Mouse (Mus musculus): ENCODE measurements at regions not wholly inside any gene's neighbourhood (a gene's known extent, or its start where the extent isn't known, plus 50 kb on each side); places are given as distances from the start of the nearest gene placed in this dataset.

DNA sequence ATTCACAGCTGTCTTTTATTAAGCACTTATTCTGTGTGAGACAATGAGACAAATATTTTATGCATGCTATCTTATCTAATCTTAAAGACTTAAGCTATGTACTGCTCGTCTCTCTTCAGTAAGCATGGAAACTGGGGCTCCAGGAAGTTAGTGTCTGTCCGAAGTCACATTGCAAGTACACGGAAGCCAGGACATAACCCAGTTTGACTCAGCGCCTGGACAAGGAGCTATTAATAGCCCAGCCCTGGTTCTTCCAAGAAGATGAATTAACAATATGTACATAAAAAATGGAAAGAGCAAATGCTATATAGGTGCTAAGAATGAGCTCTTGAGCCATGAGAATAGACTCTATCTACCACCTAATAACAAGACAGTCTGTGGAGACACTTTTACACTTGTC lies 85.2 kb upstream of the Col24a1 start:
- no peak for DNase-seq (ENCODE audit: low spot score in 2 of 2)

DNA sequence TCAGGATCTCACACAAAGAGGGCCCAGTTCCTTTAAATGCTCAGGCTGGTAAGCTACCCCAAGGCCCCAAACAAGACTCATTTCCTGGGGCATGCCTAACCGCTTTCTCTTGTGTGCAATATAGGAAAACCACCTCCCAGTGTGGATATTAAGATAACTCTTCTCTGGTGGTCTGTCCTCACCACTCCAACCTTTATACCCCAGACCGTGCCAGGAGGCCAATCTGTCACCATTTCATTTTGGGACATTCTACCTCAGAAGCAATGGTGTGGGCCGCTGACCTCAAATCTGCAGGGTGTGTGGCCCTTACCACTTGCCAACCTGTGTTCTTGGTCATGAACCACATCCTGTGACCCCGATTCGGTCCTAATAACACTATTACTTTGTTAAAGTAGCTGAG lies 82.1 kb upstream of the Col24a1 start:
- DNase-seq (ENCODE audit: low spot score in 2 of 2): no peak

DNA sequence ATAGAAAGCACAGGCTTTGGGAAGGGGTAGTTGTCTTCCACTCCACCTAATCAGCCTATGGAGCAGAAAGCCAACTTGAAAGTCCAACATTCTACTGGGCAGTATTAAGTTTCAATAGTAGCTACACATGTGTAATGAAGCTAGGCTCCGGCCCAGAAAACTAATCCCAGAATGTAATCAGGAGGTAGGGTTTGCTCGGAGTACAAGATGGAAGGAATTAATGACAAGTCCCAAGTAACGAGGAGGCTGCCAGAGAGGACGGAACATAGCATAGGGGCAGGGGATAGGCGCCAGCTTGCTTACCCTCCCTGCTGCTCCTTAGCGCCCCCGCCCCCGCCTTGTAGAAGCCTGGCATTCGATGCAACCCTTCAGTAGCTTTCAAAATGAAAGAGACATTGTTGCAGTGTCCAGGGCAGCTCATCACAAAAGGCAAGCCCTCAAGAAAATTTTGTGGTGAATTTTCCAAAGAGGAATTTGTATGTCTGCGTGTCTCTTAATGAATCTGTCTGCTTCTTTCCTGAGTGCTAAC lies 75.2 kb upstream of the Col24a1 start:
- DNase-seq (ENCODE audit: low spot score in 2 of 2): no peak

DNA sequence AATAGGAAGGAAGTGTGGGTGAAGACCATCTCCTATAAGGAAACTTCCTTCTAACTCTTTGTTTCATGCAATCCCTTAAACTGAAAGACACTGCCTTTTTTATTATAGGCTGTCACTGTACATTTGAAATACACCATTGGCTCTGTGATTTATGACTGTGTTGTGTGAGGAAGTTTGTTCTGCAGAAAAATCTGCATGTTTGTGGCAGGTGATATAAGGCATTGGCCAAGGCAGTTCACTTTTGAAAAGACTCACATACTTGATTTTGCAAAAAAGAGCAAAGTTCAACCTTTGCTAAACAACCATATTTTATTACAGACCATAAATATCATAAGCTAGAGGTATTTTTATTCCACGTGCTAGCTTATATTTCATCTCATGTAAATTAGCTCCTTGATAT lies 69.3 kb upstream of the Col24a1 start:
- DNase-seq (ENCODE audit: low spot score in 2 of 2): no peak

DNA sequence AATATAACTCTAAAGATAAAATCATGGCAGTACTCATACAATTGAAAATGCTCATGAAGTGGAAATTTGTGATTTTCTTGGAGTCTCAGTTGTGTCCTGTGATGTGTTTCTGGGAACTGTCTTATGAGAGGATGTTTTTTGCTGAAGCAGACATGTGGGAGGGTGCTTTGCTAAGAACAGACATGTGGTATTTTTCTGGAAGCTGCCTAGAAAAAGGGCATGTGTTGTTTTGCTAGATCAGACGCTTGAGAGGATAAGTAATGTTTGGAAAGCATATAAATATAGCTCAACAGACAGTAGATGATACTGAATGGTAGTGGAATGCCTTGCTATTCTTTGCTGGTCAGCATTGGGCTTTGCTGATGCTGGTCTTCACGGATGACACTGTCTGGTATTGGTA lies 68.2 kb upstream of the Col24a1 start:
- peak in 1 of 2 experiments; percentile 6 for DNase-seq (ENCODE audit: low spot score in 2 of 2)

DNA sequence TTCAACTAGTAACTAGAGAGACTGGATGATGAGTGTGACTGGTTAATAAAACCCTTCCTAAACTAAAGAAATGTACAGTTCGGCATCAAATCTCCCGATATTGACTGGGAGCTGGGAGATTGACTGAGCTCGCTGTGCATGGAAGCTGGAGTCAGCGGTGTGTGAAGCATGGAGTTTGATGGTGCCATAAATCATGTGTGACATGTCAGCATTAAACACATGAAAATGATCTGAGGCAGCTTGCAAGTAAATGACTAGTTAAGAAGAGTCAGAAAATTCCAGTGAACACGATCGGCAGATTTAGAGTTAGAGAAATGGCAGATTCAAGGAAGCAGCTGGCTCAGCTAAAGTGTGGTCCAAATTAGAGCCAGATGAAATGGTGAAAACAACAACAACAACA lies 61.6 kb upstream of the Col24a1 start:
- DNase-seq (ENCODE audit: low spot score in 2 of 2): no peak

DNA sequence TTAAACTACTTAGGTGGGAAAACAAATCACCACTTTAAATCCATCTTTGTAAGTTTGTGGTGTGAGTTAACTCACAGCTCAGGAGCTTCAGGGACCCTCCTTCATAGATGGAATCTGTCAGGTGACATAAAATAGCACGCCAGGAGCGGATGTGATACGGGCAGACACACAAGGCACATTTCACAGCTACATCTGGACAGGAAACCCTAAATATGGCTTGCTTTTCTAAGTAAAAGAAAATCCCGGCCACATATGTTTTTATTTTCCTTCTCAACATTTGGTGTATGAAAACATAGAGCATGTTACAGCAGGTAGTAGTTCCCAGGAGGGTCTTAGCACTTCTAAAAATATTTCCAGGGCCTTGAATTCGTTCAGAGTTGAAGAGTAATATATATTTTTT lies 50.1 kb upstream of the Col24a1 start:
- DNase-seq (ENCODE audit: low spot score in 2 of 2): no peak
